17 mouse cellular contexts compared by ENCODE assay signal in genomic region chr5:35627307-35627840, GRCm38 (mm10). TPM values are rescaled to one million over a fixed set of nuclear protein-coding genes. Genes with fewer than 3 reads are reported as not detected.
A peak's percentile ranks its signal among the peaks of the same experiment; 100 is the strongest.
DNase-seq lines count a peak whose midpoint lies in the region; ATAC-seq and TF ChIP-seq lines count a peak whose summit lies in the region.
"Had no signal": no experiment of that assay in that cellular context is flagged by ENCODE, and none has a peak within 500 bp of the region (broad histone marks: within the 10 kb centered on the region; RNA-seq: fewer than 3 reads in every experiment).

No protein-coding gene starts in this region.

- ATAC-seq in heart, postnatal 0 days (ENCODE audit: insufficient read depth, low read depth): no peak
- ATAC-seq in liver, postnatal 0 days: no peak
- ATAC-seq in liver, embryonic 11.5 days (replicated peaks; ENCODE audit: low FRiP score): no peak

- 40% methylated on average over 7 of the region's 7 CpGs for WGBS in heart, postnatal 0 days
- whole genome bisulfite sequencing in liver, postnatal 0 days (ENCODE audit: insufficient replicate concordance): 52% methylated on average over 7 of the region's 7 CpGs
- 53% methylated on average over 7 of the region's 7 CpGs for WGBS in liver, embryonic 11.5 days
- 57% methylated on average over 7 of the region's 7 CpGs for WGBS in bone marrow, adult 2 months

- H3K9ac ChIP-seq in heart, postnatal 0 days (replicated peaks; ENCODE audit: low read depth, low read length): no peak overlapping the region
- H3K9ac ChIP-seq in liver, postnatal 0 days (replicated peaks): no peak overlapping the region
- H3K9ac ChIP-seq in liver, embryonic 11.5 days (ENCODE audit: low read depth, low read length): no peak overlapping the region
- no peak overlapping the region for H3K9ac ChIP-seq in CH12.LX (ENCODE audit: insufficient read depth, low read depth)
- H3K9ac ChIP-seq: heart, embryonic 15.5 days; hindbrain, embryonic 14.5 days; lung, embryonic 15.5 days; neural tube, embryonic 15.5 days had no signal

- H3K79me2 ChIP-seq in CH12.LX (replicated peaks; ENCODE audit: control insufficient read depth, extremely low read depth, insufficient read depth, poor library complexity, severe bottlenecking): no peaks in the 10 kb centered on the region

- TF ChIP-seq EP300 in heart, postnatal 0 days (IDR thresholded peaks at IDR 0.05; ENCODE audit: low read depth): no peak
- no peak for TF ChIP-seq EP300 in liver, postnatal 0 days (IDR thresholded peaks at IDR 0.05; ENCODE audit: low read depth)
- no peak for TF ChIP-seq EP300 in CH12.LX (IDR thresholded peaks at IDR 0.05; ENCODE audit: low read length)

- DNase-seq in heart, postnatal 0 days (ENCODE audit: low spot score): no peak
- DNase-seq in heart, postnatal 4 days: no peak
- no peak for DNase-seq in liver, postnatal 0 days
- DNase-seq in liver, embryonic 11.5 days (ENCODE audit: low spot score): no peak
- DNase-seq in CH12.LX (ENCODE audit: extremely low read depth): no peak
- no peak for DNase-seq in thymus, postnatal 0 days (ENCODE audit: low spot score)
- DNase-seq in adrenal gland, postnatal 14 days: no peak
- DNase-seq: adrenal gland, postnatal 25 days; cerebellum, postnatal 14 days; kidney, adult 8-10 months; right cerebral cortex, postnatal 4 days had no signal

- H3K36me3 ChIP-seq in heart, postnatal 0 days (replicated peaks; ENCODE audit: control insufficient read depth, insufficient read depth, low read length): no peaks in the 10 kb centered on the region
- H3K36me3 ChIP-seq in liver, postnatal 0 days (replicated peaks; ENCODE audit: insufficient read depth, low read length): no peaks in the 10 kb centered on the region
- no peaks in the 10 kb centered on the region for H3K36me3 ChIP-seq in liver, embryonic 11.5 days (ENCODE audit: control insufficient read depth, insufficient read depth, low read length)
- H3K36me3 ChIP-seq in CH12.LX (replicated peaks in 1 of 2; ENCODE audit: control insufficient read depth in 1 of 2, insufficient read depth in 1 of 2, low read length in 1 of 2): no peaks in the 10 kb centered on the region
- H3K36me3 ChIP-seq: heart, embryonic 15.5 days; lung, embryonic 15.5 days; neural tube, embryonic 15.5 days had no signal

- no peak for TF ChIP-seq POLR2A in CH12.LX (IDR thresholded peaks at IDR 0.05; ENCODE audit: low read depth, low read length)
- no peak for TF ChIP-seq POLR2A in bone marrow, adult 2 months (IDR thresholded peaks at IDR 0.05; ENCODE audit: borderline replicate concordance, control insufficient read depth, low read depth, low read length)

- dilution Hi-C loops in CH12.LX (cut with MboI; ENCODE audit: extremely low pct_ligation_motif_present, extremely low pct_unique_long_range_greater_than_20kb, low sequenced_read_pairs): no loop called here

- H3K4me1 ChIP-seq in heart, postnatal 0 days (ENCODE audit: control insufficient read depth, insufficient read depth): no peaks in the 10 kb centered on the region
- H3K4me1 ChIP-seq in liver, postnatal 0 days (ENCODE audit: insufficient read depth): no peaks in the 10 kb centered on the region
- no peaks in the 10 kb centered on the region for H3K4me1 ChIP-seq in liver, embryonic 11.5 days (replicated peaks; ENCODE audit: control insufficient read depth, insufficient read depth, low read length)
- H3K4me1 ChIP-seq in CH12.LX (ENCODE audit: control insufficient read depth in 1 of 2, insufficient read depth in 2 of 2): peaks cover 0 to under 1% of the 10 kb centered on the region in 2 experiments; a peak in 1 of 4 replicates
- no peaks in the 10 kb centered on the region for H3K4me1 ChIP-seq in bone marrow, adult 2 months (ENCODE audit: control insufficient read depth, insufficient read depth, low read length)
- H3K4me1 ChIP-seq: neural tube, embryonic 15.5 days had no signal

- no peaks in the 10 kb centered on the region for H3K27me3 ChIP-seq in heart, postnatal 0 days (ENCODE audit: control insufficient read depth, insufficient read depth, low read length)
- no peaks in the 10 kb centered on the region for H3K27me3 ChIP-seq in liver, postnatal 0 days (ENCODE audit: insufficient read depth, low read length)
- no peaks in the 10 kb centered on the region for H3K27me3 ChIP-seq in liver, embryonic 11.5 days (replicated peaks; ENCODE audit: control insufficient read depth, insufficient read depth, low read length)
- peaks cover 7% of the 10 kb centered on the region for H3K27me3 ChIP-seq in CH12.LX (replicated peaks)
- H3K27me3 ChIP-seq: heart, embryonic 15.5 days; lung, embryonic 15.5 days; neural tube, embryonic 15.5 days had no signal

- H3K4me3 ChIP-seq in heart, postnatal 0 days (ENCODE audit: low read depth, low read length): no peak overlapping the region
- no peak overlapping the region for H3K4me3 ChIP-seq in liver, postnatal 0 days (ENCODE audit: low read depth, low read length)
- H3K4me3 ChIP-seq in liver, embryonic 11.5 days (ENCODE audit: low read depth, low read length): no peak overlapping the region
- H3K4me3 ChIP-seq in CH12.LX (replicated peaks in 1 of 3; ENCODE audit: low read depth in 2 of 3, low read length in 2 of 3, poor library complexity in 1 of 3): no peak overlapping the region
- H3K4me3 ChIP-seq in bone marrow, adult 2 months (replicated peaks; ENCODE audit: control insufficient read depth, low read depth, low read length): no peak overlapping the region
- H3K4me3 ChIP-seq: heart, embryonic 15.5 days; lung, embryonic 15.5 days; neural tube, embryonic 15.5 days had no signal

- in situ Hi-C loops in CH12.LX (cut with MboI; ENCODE audit: low pct_ligation_motif_present, low pct_unique_long_range_greater_than_20kb, low sequenced_read_pairs): no loop called here

- H3K9me3 ChIP-seq in heart, postnatal 0 days (replicated peaks; ENCODE audit: control insufficient read depth, low read length): no peaks in the 10 kb centered on the region
- no peaks in the 10 kb centered on the region for H3K9me3 ChIP-seq in liver, postnatal 0 days (ENCODE audit: low read length)
- H3K9me3 ChIP-seq in liver, embryonic 11.5 days (ENCODE audit: control insufficient read depth, low read length): no peaks in the 10 kb centered on the region
- no peaks in the 10 kb centered on the region for H3K9me3 ChIP-seq in CH12.LX (replicated peaks; ENCODE audit: low read length)
- H3K9me3 ChIP-seq: heart, embryonic 15.5 days; lung, embryonic 15.5 days; neural tube, embryonic 15.5 days had no signal

- peak; percentile 33 for TF ChIP-seq RAD21 in CH12.LX (IDR thresholded peaks at IDR 0.05; ENCODE audit: low read depth, low read length)

- no peak overlapping the region for H3K27ac ChIP-seq in heart, postnatal 0 days (ENCODE audit: low read depth)
- no peak overlapping the region for H3K27ac ChIP-seq in liver, postnatal 0 days (ENCODE audit: low read depth)
- no peak overlapping the region for H3K27ac ChIP-seq in liver, embryonic 11.5 days (ENCODE audit: low read depth, low read length)
- H3K27ac ChIP-seq in CH12.LX (ENCODE audit: insufficient read depth, low read depth): no peak overlapping the region
- no peak overlapping the region for H3K27ac ChIP-seq in bone marrow, adult 2 months (ENCODE audit: control insufficient read depth, insufficient read depth, low read depth, low read length, poor library complexity)
- H3K27ac ChIP-seq: heart, embryonic 15.5 days; hindbrain, embryonic 14.5 days; lung, embryonic 15.5 days; neural tube, embryonic 15.5 days had no signal

- no peak overlapping the region for H3K4me2 ChIP-seq in heart, postnatal 0 days (ENCODE audit: low read depth, low read length)
- no peak overlapping the region for H3K4me2 ChIP-seq in liver, postnatal 0 days (ENCODE audit: low read depth, low read length)
- no peak overlapping the region for H3K4me2 ChIP-seq in liver, embryonic 11.5 days
- no peak overlapping the region for H3K4me2 ChIP-seq in CH12.LX (ENCODE audit: insufficient read depth, low read depth, poor library complexity, severe bottlenecking)
- H3K4me2 ChIP-seq: heart, embryonic 15.5 days; hindbrain, embryonic 14.5 days; lung, embryonic 15.5 days; neural tube, embryonic 15.5 days had no signal

- peak; percentile 40 for TF ChIP-seq CTCF in heart, postnatal 0 days (IDR thresholded peaks at IDR 0.05; ENCODE audit: low read depth)
- TF ChIP-seq CTCF in liver, postnatal 0 days (IDR thresholded peaks at IDR 0.05; ENCODE audit: low read depth): peak; percentile 51
- TF ChIP-seq CTCF in CH12.LX (conservative IDR thresholded peaks at IDR 0.05 in 1 of 2, IDR thresholded peaks at IDR 0.05 in 1 of 2; ENCODE audit: low read depth in 2 of 2, low read length in 2 of 2): peak; percentile 16 to 60; a peak in 3 of 4 replicates
- peak; percentile 37; the same call in 1 of the 2 replicates for TF ChIP-seq CTCF in bone marrow, adult 2 months (IDR thresholded peaks at IDR 0.05; ENCODE audit: control insufficient read depth, insufficient read depth, low read length)

RNA-seq across cellular contexts. Expression of gene Acox3, which starts 44.5 kb away (rescaled TPM):
- 26.8 and 31.2 TPM in 2 replicates for total RNA-seq in heart, postnatal 0 days (2014; rRNA removed; ENCODE audit: low replicate concordance)
- 11.9 and 13.4 TPM in 2 replicates for polyA plus RNA-seq in heart, postnatal 0 days (2015; fragmentation: Nextera tagmentation; extraction: Ambion mirVana)
- 10 to 100 TPM; 20.8 to 23.6 TPM for total RNA-seq in heart, postnatal 4 days (2021)
- polyA plus RNA-seq in liver, postnatal 0 days (2015; fragmentation: Nextera tagmentation; extraction: Ambion mirVana): 4.0 and 4.3 TPM in 2 replicates
- 6.5 and 6.7 TPM in 2 replicates for polyA plus RNA-seq in liver, embryonic 11.5 days (2014; fragmentation: Nextera tagmentation; extraction: Ambion mirVana)
- total RNA-seq in CH12.LX (2012; rRNA removed): 21.2 and 22.3 TPM in 2 replicates
- total RNA-seq in CH12.LX (2014; rRNA removed): 9.4 and 11.5 TPM in 2 replicates
- 32.3 and 34.3 TPM in 2 replicates for polyA plus RNA-seq in CH12.LX (2012; ENCODE audit: insufficient read length, low read depth)
- 16.7 and 35.8 TPM in 2 replicates for polyA plus RNA-seq in bone marrow, adult 2 months (2011; ENCODE audit: insufficient read depth, insufficient read length, low replicate concordance, missing spikeins)
- polyA plus RNA-seq in thymus, postnatal 0 days (2015; fragmentation: Nextera tagmentation; extraction: Ambion mirVana): 15.2 TPM in 2 replicates
- total RNA-seq in adrenal gland, postnatal 14 days (2021): 43.9 and 53.2 TPM in 2 replicates

RNA-seq across cellular contexts. Expression of gene Htra3, which starts 52.2 kb away (rescaled TPM):
- 43.3 and 49.5 TPM in 2 replicates for total RNA-seq in heart, postnatal 0 days (2014; rRNA removed; ENCODE audit: low replicate concordance)
- 17.2 and 19.2 TPM in 2 replicates for polyA plus RNA-seq in heart, postnatal 0 days (2015; fragmentation: Nextera tagmentation; extraction: Ambion mirVana)
- total RNA-seq in heart, postnatal 4 days (2021): 10 to 100 TPM; 23.3 to 30.8 TPM
- 2.3 and 2.6 TPM in 2 replicates for polyA plus RNA-seq in liver, postnatal 0 days (2015; fragmentation: Nextera tagmentation; extraction: Ambion mirVana)
- polyA plus RNA-seq in liver, embryonic 11.5 days (2014; fragmentation: Nextera tagmentation; extraction: Ambion mirVana): 1.7 and 2.3 TPM in 2 replicates
- total RNA-seq in CH12.LX (2012; rRNA removed) (not detected in 2 replicates), CH12.LX (2014; rRNA removed) (not detected in 2 replicates)
- polyA plus RNA-seq in CH12.LX (2012; ENCODE audit: insufficient read length, low read depth): not detected in 2 replicates
- 1.8 TPM in 1 of 2 replicates, not detected in the other for polyA plus RNA-seq in bone marrow, adult 2 months (2011; ENCODE audit: insufficient read depth, insufficient read length, low replicate concordance, missing spikeins)
- polyA plus RNA-seq in thymus, postnatal 0 days (2015; fragmentation: Nextera tagmentation; extraction: Ambion mirVana): 8.9 and 10.4 TPM in 2 replicates
- total RNA-seq in adrenal gland, postnatal 14 days (2021): 49.7 TPM in 2 replicates
- total RNA-seq: megakaryocyte-erythroid progenitor cell, adult 5-6 weeks had no signal

RNA-seq across cellular contexts. Expression of gene Trmt44, which starts 52.5 kb away (rescaled TPM):
- total RNA-seq in heart, postnatal 0 days (2014; rRNA removed; ENCODE audit: low replicate concordance): 7.3 and 8.1 TPM in 2 replicates
- 2.4 and 2.6 TPM in 2 replicates for polyA plus RNA-seq in heart, postnatal 0 days (2015; fragmentation: Nextera tagmentation; extraction: Ambion mirVana)
- 1 to 10 TPM; 4.1 to 4.6 TPM for total RNA-seq in heart, postnatal 4 days (2021)
- polyA plus RNA-seq in liver, postnatal 0 days (2015; fragmentation: Nextera tagmentation; extraction: Ambion mirVana): 1.5 and 1.7 TPM in 2 replicates
- polyA plus RNA-seq in liver, embryonic 11.5 days (2014; fragmentation: Nextera tagmentation; extraction: Ambion mirVana): 7.8 and 9.2 TPM in 2 replicates
- total RNA-seq in CH12.LX (2012; rRNA removed): 7.9 and 10.3 TPM in 2 replicates
- 6.5 and 7.3 TPM in 2 replicates for total RNA-seq in CH12.LX (2014; rRNA removed)
- 7.5 and 8.4 TPM in 2 replicates for polyA plus RNA-seq in CH12.LX (2012; ENCODE audit: insufficient read length, low read depth)
- polyA plus RNA-seq in bone marrow, adult 2 months (2011; ENCODE audit: insufficient read depth, insufficient read length, low replicate concordance, missing spikeins): 2.4 and 3.0 TPM in 2 replicates
- 6.0 TPM in 2 replicates for polyA plus RNA-seq in thymus, postnatal 0 days (2015; fragmentation: Nextera tagmentation; extraction: Ambion mirVana)
- total RNA-seq in adrenal gland, postnatal 14 days (2021): 6.5 and 7.0 TPM in 2 replicates
